Mouse (Mus musculus): ENCODE results near the gene Zfp277. TPM values are rescaled to one million over a fixed set of nuclear protein-coding genes. Genes with fewer than 3 reads are reported as not detected.

The Zfp277 gene
- total and polyA plus RNA-seq, 2 experiments from 2014 or later: 24.6 to 31.1 TPM

DNA sequence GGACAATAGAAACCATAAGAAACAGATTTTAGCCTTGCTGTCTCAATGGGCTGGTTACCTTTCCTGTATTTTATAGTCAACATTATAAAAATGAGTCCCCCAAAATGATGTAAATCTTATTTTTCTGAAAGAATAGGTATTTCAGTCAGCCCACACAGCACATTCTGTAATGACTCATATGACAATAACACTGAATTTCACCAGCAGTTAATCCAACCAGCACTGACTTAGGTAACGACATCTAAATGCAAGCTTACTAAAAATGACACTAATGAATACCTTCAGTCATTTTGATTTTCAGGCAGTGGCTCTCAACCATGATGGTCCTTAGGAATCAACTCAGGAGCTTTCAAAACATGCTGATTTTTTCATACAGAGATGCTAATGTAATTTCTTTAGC is 54.4 kb downstream of the Zfp277 start:
- Histone ChIP-seq H3K27ac (no peak overlapping the region), H3K9me3 (ENCODE audit: low read length) (no peaks in the 10 kb centered on the region)
- ATAC-seq: no peak

DNA sequence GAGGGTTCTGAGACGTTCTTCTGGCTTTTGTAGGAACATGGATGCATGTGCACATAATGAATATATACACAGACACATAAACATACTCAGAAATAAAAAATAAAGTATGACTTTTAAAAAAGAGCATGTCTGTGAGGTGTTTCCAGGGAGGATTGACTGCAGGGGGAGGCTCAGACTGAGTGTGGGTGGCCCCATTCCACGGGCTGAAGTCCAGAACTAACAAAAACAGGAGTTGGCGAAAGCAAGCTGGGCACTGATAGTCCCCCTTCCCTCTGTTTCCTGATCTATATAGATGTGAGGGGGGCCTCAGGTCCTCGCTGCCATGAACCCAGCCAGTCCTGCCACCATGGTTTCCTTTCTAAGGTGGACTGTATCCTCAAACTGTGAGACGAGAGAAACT is 57.9 kb downstream of the Zfp277 start:
- Histone ChIP-seq H3K9ac (replicated peaks; ENCODE audit: low read length) (no peak overlapping the region), H3K27ac (no peak overlapping the region), H3K4me3 (ENCODE audit: low read length) (no peak overlapping the region), H3K4me1 (ENCODE audit: insufficient read depth, low read length) (no peaks in the 10 kb centered on the region), H3K36me3 (ENCODE audit: insufficient read depth, low read length) (no peaks in the 10 kb centered on the region), H3K27me3 (ENCODE audit: insufficient read depth, low read length) (no peaks in the 10 kb centered on the region), H3K9me3 (ENCODE audit: low read length) (no peaks in the 10 kb centered on the region), H3K4me2 (ENCODE audit: low read depth, low read length) (no peak overlapping the region)
- TF ChIP-seq CTCF (IDR thresholded peaks at IDR 0.05; ENCODE audit: low read depth): no peak
- DNase-seq (ENCODE audit: low spot score) (peak; percentile 26), ATAC-seq (0 out of 2 replicates have a peak, but pooled peaks have one; percentile 38)
- WGBS: 52% methylated on average over 5 of the region's 5 CpGs

More for the DNA sequence above, 54.4 kb downstream of the Zfp277 start:
- Histone ChIP-seq H3K27me3 (ENCODE audit: insufficient read depth, low read length) (no peaks in the 10 kb centered on the region), H3K4me2 (ENCODE audit: low read depth, low read length) (no peak overlapping the region), H3K36me3 (ENCODE audit: insufficient read depth, low read length) (no peaks in the 10 kb centered on the region), H3K4me1 (ENCODE audit: insufficient read depth, low read length) (no peaks in the 10 kb centered on the region), H3K9ac (replicated peaks; ENCODE audit: low read length) (no peak overlapping the region), H3K4me3 (ENCODE audit: low read length) (no peak overlapping the region)
- WGBS: 93% methylated on average over 1 of the region's 1 CpGs
- TF ChIP-seq CTCF (IDR thresholded peaks at IDR 0.05; ENCODE audit: low read depth): no peak
- DNase-seq (ENCODE audit: low spot score): no peak

GRCm38 (mm10) chr12:40385301-40385700 is 60.4 kb downstream of the Zfp277 start:
- Histone ChIP-seq H3K4me3 (ENCODE audit: low read length) (no peak overlapping the region), H3K4me2 (ENCODE audit: low read depth, low read length) (no peak overlapping the region), H3K27me3 (ENCODE audit: insufficient read depth, low read length) (no peaks in the 10 kb centered on the region), H3K36me3 (ENCODE audit: insufficient read depth, low read length) (no peaks in the 10 kb centered on the region), H3K4me1 (ENCODE audit: insufficient read depth, low read length) (no peaks in the 10 kb centered on the region), H3K27ac (no peak overlapping the region), H3K9me3 (ENCODE audit: low read length) (no peaks in the 10 kb centered on the region), H3K9ac (replicated peaks; ENCODE audit: low read length) (no peak overlapping the region)
- TF ChIP-seq CTCF (IDR thresholded peaks at IDR 0.05; ENCODE audit: low read depth): no peak
- WGBS: 81% methylated on average over 4 of the region's 4 CpGs
- no peak for ATAC-seq
- peak; percentile 9 for DNase-seq (ENCODE audit: low spot score)

DNA sequence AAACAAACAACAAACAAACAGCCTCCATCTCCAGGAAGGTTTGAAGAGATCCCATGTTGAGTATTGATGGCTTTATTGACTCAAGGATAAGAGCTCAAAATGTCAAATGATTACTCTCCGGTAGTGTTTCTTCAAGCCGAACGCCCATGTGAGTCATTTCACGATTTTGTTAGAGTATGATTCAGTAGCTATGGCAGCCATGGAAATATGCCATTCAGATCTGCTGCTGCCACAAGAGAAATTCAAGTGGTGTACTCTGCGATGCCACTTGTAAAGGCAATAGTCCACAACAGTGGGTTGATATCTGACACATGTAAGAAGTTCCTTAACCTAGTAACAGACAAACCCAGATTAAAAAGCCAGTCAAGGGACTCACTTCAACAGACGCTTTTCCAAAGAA is 62.0 kb downstream of the Zfp277 start:
- no peaks in the 10 kb centered on the region for H3K36me3 ChIP-seq (ENCODE audit: insufficient read depth, low read length)
- no peaks in the 10 kb centered on the region for H3K4me1 ChIP-seq (ENCODE audit: insufficient read depth, low read length)
- WGBS: 85% methylated on average over 6 of the region's 6 CpGs
- no peaks in the 10 kb centered on the region for H3K27me3 ChIP-seq (ENCODE audit: insufficient read depth, low read length)
- no peaks in the 10 kb centered on the region for H3K9me3 ChIP-seq (ENCODE audit: low read length)
- no peak for ATAC-seq
- no peak overlapping the region for H3K27ac ChIP-seq
- H3K9ac ChIP-seq (replicated peaks; ENCODE audit: low read length): no peak overlapping the region
- H3K4me2 ChIP-seq (ENCODE audit: low read depth, low read length): no peak overlapping the region
- DNase-seq (ENCODE audit: low spot score): no peak
- H3K4me3 ChIP-seq (ENCODE audit: low read length): no peak overlapping the region
- no peak for TF ChIP-seq CTCF (IDR thresholded peaks at IDR 0.05; ENCODE audit: low read depth)

DNA sequence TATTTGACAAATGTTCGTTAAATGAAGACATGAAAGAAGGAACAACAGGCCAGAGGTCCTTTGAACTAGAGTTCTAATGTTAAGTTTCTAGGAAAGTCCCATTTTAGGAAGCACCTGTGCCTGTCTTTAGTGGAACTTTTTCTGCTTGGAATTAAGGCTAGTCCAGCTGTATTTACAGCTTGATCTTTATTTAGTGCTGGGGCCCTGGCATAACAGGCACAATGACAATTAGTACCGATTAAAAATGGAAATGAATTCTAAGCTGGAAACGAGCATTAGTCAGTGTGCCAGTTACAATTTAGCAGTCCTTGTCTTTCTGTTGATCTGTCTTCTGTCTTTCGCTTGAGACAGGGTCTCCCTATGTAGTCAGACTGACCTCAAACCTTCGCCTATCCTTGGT is 63.2 kb downstream of the Zfp277 start:
- no peaks in the 10 kb centered on the region for H3K36me3 ChIP-seq (ENCODE audit: insufficient read depth, low read length)
- no peak overlapping the region for H3K4me2 ChIP-seq (ENCODE audit: low read depth, low read length)
- H3K4me1 ChIP-seq (ENCODE audit: insufficient read depth, low read length): no peaks in the 10 kb centered on the region
- H3K27me3 ChIP-seq (ENCODE audit: insufficient read depth, low read length): no peaks in the 10 kb centered on the region
- WGBS: 65% methylated on average over 5 of the region's 5 CpGs
- ATAC-seq (no peak), DNase-seq (ENCODE audit: low spot score) (no peak)
- H3K9ac ChIP-seq (replicated peaks; ENCODE audit: low read length): no peak overlapping the region
- H3K4me3 ChIP-seq (ENCODE audit: low read length): no peak overlapping the region
- H3K27ac ChIP-seq: no peak overlapping the region
- no peak for TF ChIP-seq CTCF (IDR thresholded peaks at IDR 0.05; ENCODE audit: low read depth)
- H3K9me3 ChIP-seq (ENCODE audit: low read length): no peaks in the 10 kb centered on the region

DNA sequence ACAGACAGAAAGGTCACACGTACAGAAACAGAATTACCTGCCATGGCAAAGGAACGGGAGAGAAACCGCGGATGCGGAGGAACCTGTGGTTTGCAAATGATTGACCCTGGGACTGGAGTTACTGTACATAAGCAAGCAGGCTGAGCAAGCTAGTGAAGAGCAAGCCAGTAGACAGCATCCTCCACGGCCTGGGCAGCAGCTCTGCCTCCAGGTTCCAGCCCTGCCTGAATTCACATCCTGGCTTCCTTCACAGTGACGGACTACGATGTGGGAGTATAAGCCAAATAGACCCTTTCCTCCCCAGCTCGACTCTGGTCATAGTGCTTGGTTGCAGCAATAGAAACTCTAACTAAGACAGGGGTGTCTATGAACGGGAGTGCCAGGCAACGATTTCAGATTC is 63.9 kb downstream of the Zfp277 start:
- H3K4me3 ChIP-seq (ENCODE audit: low read length): no peak overlapping the region
- H3K27me3 ChIP-seq (ENCODE audit: insufficient read depth, low read length): no peaks in the 10 kb centered on the region
- H3K9me3 ChIP-seq (ENCODE audit: low read length): no peaks in the 10 kb centered on the region
- 87% methylated on average over 11 of the region's 11 CpGs for WGBS
- no peak for ATAC-seq
- no peak for DNase-seq (ENCODE audit: low spot score)
- H3K9ac ChIP-seq (replicated peaks; ENCODE audit: low read length): no peak overlapping the region
- no peaks in the 10 kb centered on the region for H3K36me3 ChIP-seq (ENCODE audit: insufficient read depth, low read length)
- no peaks in the 10 kb centered on the region for H3K4me1 ChIP-seq (ENCODE audit: insufficient read depth, low read length)
- no peak for TF ChIP-seq CTCF (IDR thresholded peaks at IDR 0.05; ENCODE audit: low read depth)
- no peak overlapping the region for H3K4me2 ChIP-seq (ENCODE audit: low read depth, low read length)
- H3K27ac ChIP-seq: no peak overlapping the region

DNA sequence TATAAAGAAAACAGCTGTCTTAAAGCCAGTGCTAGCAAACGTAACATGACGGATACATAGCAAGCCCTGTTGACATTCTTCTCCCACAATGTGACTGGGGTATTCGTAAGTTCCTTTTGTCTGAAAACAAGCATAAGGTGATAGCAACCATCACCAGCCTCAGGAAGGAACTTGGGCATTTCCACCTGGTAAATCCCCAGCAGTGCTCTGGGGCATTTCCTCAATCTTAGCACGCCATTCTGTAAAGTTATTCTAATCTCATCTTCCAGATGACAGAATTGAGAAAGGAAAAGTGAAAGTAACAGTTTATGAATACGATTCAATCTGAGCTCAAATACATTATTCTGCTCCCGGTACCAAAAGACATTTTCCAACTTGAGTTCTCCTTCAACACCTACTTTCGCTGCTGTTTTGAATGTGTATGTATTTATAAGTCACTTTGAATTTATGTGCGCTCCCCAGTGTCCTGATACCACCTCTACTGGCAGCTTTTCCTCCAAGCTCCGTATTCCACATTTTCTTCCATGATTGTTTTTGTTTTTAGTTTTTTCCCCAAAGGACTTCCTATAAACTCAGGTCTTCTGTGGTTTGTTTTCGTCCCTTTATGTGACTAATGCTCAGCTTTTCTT is 64.4 kb downstream of the Zfp277 start:
- Histone ChIP-seq H3K9ac (replicated peaks; ENCODE audit: low read length) (no peak overlapping the region), H3K9me3 (ENCODE audit: low read length) (no peaks in the 10 kb centered on the region), H3K4me1 (ENCODE audit: insufficient read depth, low read length) (no peaks in the 10 kb centered on the region), H3K4me2 (ENCODE audit: low read depth, low read length) (no peak overlapping the region), H3K27ac (no peak overlapping the region), H3K27me3 (ENCODE audit: insufficient read depth, low read length) (no peaks in the 10 kb centered on the region), H3K4me3 (ENCODE audit: low read length) (no peak overlapping the region), H3K36me3 (ENCODE audit: insufficient read depth, low read length) (no peaks in the 10 kb centered on the region)
- TF ChIP-seq CTCF (IDR thresholded peaks at IDR 0.05; ENCODE audit: low read depth): no peak
- WGBS: 87% methylated on average over 10 of the region's 10 CpGs
- no peak for ATAC-seq
- DNase-seq (ENCODE audit: low spot score): no peak
